Mouse (Mus musculus): ENCODE results near the gene Sergef. TPM values are rescaled to one million over a fixed set of nuclear protein-coding genes. Genes with fewer than 3 reads are reported as not detected.

Gene Sergef
- total and polyA plus RNA-seq, 3 experiments = 2.9 to 5.1 (median 3.6) TPM

- Histone ChIP-seq H3K79me2 (replicated peaks; ENCODE audit: control insufficient read depth, insufficient read depth, low read length) (no peaks in the 10 kb centered on the region), H3K27ac (no peak overlapping the region), H3K27me3 (ENCODE audit: control insufficient read depth, insufficient read depth, low read length) (no peaks in the 10 kb centered on the region), H3K36me3 (ENCODE audit: control insufficient read depth, insufficient read depth, low read length) (no peaks in the 10 kb centered on the region), H3K4me1 (ENCODE audit: control insufficient read depth, insufficient read depth, low read length) (peaks cover 3% of the 10 kb centered on the region; the same call in 1 of the 2 replicates), H3K9ac (ENCODE audit: low read depth, low read length) (no peak overlapping the region), H3K4me3 (no peak overlapping the region)
- no peak for TF ChIP-seq EP300 (IDR thresholded peaks at IDR 0.05; ENCODE audit: insufficient read depth, low read depth, low read length)
- no peak for TF ChIP-seq POLR2A (IDR thresholded peaks at IDR 0.05; ENCODE audit: insufficient read depth, low read depth, low read length)
- TF ChIP-seq CTCF (IDR thresholded peaks at IDR 0.05) = no peak
- intact Hi-C loops (cut with DNase I) = no loop called here
- WGBS = 56% methylated on average over 20 of the region's 20 CpGs
- DNase-seq = no peak
These were observed 87.5 kb downstream of the Sergef start for GRCm38 (mm10) chr7:46551935-46552752.

- no peak for TF ChIP-seq CTCF (IDR thresholded peaks at IDR 0.05)
- no peak for TF ChIP-seq EP300 (IDR thresholded peaks at IDR 0.05; ENCODE audit: insufficient read depth, low read depth, low read length)
- no peak for TF ChIP-seq POLR2A (IDR thresholded peaks at IDR 0.05; ENCODE audit: insufficient read depth, low read depth, low read length)
- WGBS = 88% methylated on average over 7 of the region's 7 CpGs
- intact Hi-C loops (cut with DNase I) = no loop called here
These were observed 88.4 kb downstream of the Sergef start for GRCm38 (mm10) chr7:46551173-46551572.

GRCm38 (mm10) chr7:46548124-46548523 lies 91.5 kb downstream of the Sergef start:
- no peak overlapping the region for H3K4me3 ChIP-seq

More at GRCm38 (mm10) chr7:46551173-46551572, 88.4 kb downstream of the Sergef start:
- Histone ChIP-seq H3K79me2 (replicated peaks; ENCODE audit: control insufficient read depth, insufficient read depth, low read length) (no peaks in the 10 kb centered on the region), H3K36me3 (ENCODE audit: control insufficient read depth, insufficient read depth, low read length) (no peaks in the 10 kb centered on the region), H3K27me3 (ENCODE audit: control insufficient read depth, insufficient read depth, low read length) (no peaks in the 10 kb centered on the region), H3K9ac (ENCODE audit: low read depth, low read length) (no peak overlapping the region), H3K4me1 (ENCODE audit: control insufficient read depth, insufficient read depth, low read length) (peaks cover 3% of the 10 kb centered on the region), H3K27ac (no peak overlapping the region), H3K4me3 (no peak overlapping the region)
- no peak for DNase-seq

GRCm38 (mm10) chr7:46547642-46548041 lies 92.0 kb downstream of the Sergef start:
- no peak for DNase-seq
- intact Hi-C loops (cut with DNase I) = no loop called here
- no peaks in the 10 kb centered on the region; the same call in 1 of the 2 replicates for H3K4me1 ChIP-seq (ENCODE audit: control insufficient read depth, insufficient read depth, low read length)
- H3K27ac ChIP-seq = no peak overlapping the region
- no peak for TF ChIP-seq EP300 (IDR thresholded peaks at IDR 0.05; ENCODE audit: insufficient read depth, low read depth, low read length)
- no peak for TF ChIP-seq CTCF (IDR thresholded peaks at IDR 0.05)
- TF ChIP-seq POLR2A (IDR thresholded peaks at IDR 0.05; ENCODE audit: insufficient read depth, low read depth, low read length) = no peak
- 89% methylated on average over 3 of the region's 3 CpGs for WGBS
- no peaks in the 10 kb centered on the region for H3K36me3 ChIP-seq (ENCODE audit: control insufficient read depth, insufficient read depth, low read length)
- H3K79me2 ChIP-seq (replicated peaks; ENCODE audit: control insufficient read depth, insufficient read depth, low read length) = no peaks in the 10 kb centered on the region
- no peak overlapping the region for H3K4me3 ChIP-seq
- no peak overlapping the region for H3K9ac ChIP-seq (ENCODE audit: low read depth, low read length)
- H3K27me3 ChIP-seq (ENCODE audit: control insufficient read depth, insufficient read depth, low read length) = no peaks in the 10 kb centered on the region

More at GRCm38 (mm10) chr7:46548124-46548523, 91.5 kb downstream of the Sergef start:
- Histone ChIP-seq H3K9ac (ENCODE audit: low read depth, low read length) (no peak overlapping the region), H3K27ac (no peak overlapping the region), H3K36me3 (ENCODE audit: control insufficient read depth, insufficient read depth, low read length) (no peaks in the 10 kb centered on the region), H3K79me2 (replicated peaks; ENCODE audit: control insufficient read depth, insufficient read depth, low read length) (no peaks in the 10 kb centered on the region), H3K27me3 (ENCODE audit: control insufficient read depth, insufficient read depth, low read length) (no peaks in the 10 kb centered on the region), H3K4me1 (ENCODE audit: control insufficient read depth, insufficient read depth, low read length) (no peaks in the 10 kb centered on the region; the same call in 1 of the 2 replicates)
- TF ChIP-seq EP300 (IDR thresholded peaks at IDR 0.05; ENCODE audit: insufficient read depth, low read depth, low read length) = no peak
- no peak for TF ChIP-seq CTCF (IDR thresholded peaks at IDR 0.05)
- TF ChIP-seq POLR2A (IDR thresholded peaks at IDR 0.05; ENCODE audit: insufficient read depth, low read depth, low read length) = no peak
- DNase-seq = no peak
- intact Hi-C loops (cut with DNase I) = no loop called here
- WGBS = 90% methylated on average over 3 of the region's 3 CpGs

GRCm38 (mm10) chr7:46546539-46546938 lies 93.1 kb downstream of the Sergef start:
- Histone ChIP-seq H3K27ac (no peak overlapping the region), H3K36me3 (ENCODE audit: control insufficient read depth, insufficient read depth, low read length) (no peaks in the 10 kb centered on the region), H3K79me2 (replicated peaks; ENCODE audit: control insufficient read depth, insufficient read depth, low read length) (no peaks in the 10 kb centered on the region), H3K4me3 (no peak overlapping the region), H3K27me3 (ENCODE audit: control insufficient read depth, insufficient read depth, low read length) (no peaks in the 10 kb centered on the region), H3K4me1 (ENCODE audit: control insufficient read depth, insufficient read depth, low read length) (no peaks in the 10 kb centered on the region; the same call in 1 of the 2 replicates), H3K9ac (ENCODE audit: low read depth, low read length) (no peak overlapping the region)
- 20% methylated on average over 4 of the region's 4 CpGs for WGBS
- intact Hi-C loops (cut with DNase I) = no loop called here
- DNase-seq = peak in 1 of 2 experiments; percentile 18
- TF ChIP-seq CTCF (IDR thresholded peaks at IDR 0.05) (no peak), POLR2A (IDR thresholded peaks at IDR 0.05; ENCODE audit: insufficient read depth, low read depth, low read length) (no peak), EP300 (IDR thresholded peaks at IDR 0.05; ENCODE audit: insufficient read depth, low read depth, low read length) (no peak)

GRCm38 (mm10) chr7:46544195-46544641 lies 95.4 kb downstream of the Sergef start:
- Histone ChIP-seq H3K4me1 (ENCODE audit: control insufficient read depth, insufficient read depth, low read length) (no peaks in the 10 kb centered on the region; the same call in 1 of the 2 replicates), H3K4me3 (no peak overlapping the region), H3K79me2 (replicated peaks; ENCODE audit: control insufficient read depth, insufficient read depth, low read length) (no peaks in the 10 kb centered on the region), H3K27me3 (ENCODE audit: control insufficient read depth, insufficient read depth, low read length) (no peaks in the 10 kb centered on the region), H3K36me3 (ENCODE audit: control insufficient read depth, insufficient read depth, low read length) (no peaks in the 10 kb centered on the region), H3K9ac (ENCODE audit: low read depth, low read length) (no peak overlapping the region), H3K27ac (no peak overlapping the region)
- intact Hi-C loops (cut with DNase I) = no loop called here
- TF ChIP-seq POLR2A (IDR thresholded peaks at IDR 0.05; ENCODE audit: insufficient read depth, low read depth, low read length) (no peak), CTCF (IDR thresholded peaks at IDR 0.05) (no peak)
- DNase-seq = peak in 1 of 2 experiments; percentile 11
- WGBS = 79% methylated on average over 12 of the region's 12 CpGs
